Mouse (Mus musculus): Measurements from ENCODE around the gene Pla2g2f. TPM values are rescaled to one million over a fixed set of nuclear protein-coding genes. Genes with fewer than 3 reads are reported as not detected.

Gene Pla2g2f
- 0.01 and 0.02 TPM in 2 replicates for polyA plus RNA-seq (2012; rRNA removed)

DNA sequence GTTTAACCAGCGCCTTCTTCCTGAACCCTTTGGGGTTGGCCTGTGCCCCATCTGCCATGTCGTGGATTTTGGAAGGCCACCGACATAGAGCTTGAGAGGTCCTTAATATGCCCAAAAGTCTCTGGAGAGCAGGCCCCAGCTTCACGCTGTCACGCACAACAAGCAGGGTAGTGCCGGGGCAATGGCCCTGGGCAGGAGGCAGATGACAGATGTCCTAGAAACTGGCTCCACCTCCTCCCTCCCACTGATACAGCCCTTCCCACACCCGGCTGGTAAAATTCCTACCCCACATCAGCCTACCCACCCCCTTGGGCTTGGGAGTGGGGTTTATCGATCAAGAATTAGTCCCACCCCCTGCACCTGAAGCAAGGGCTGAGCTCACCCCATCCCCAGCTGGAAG is at the start of gene Pla2g2f:
Pla2g2f (minus strand) TSS at position 211 of the 400 bp plus-strand sequence.

DNA sequence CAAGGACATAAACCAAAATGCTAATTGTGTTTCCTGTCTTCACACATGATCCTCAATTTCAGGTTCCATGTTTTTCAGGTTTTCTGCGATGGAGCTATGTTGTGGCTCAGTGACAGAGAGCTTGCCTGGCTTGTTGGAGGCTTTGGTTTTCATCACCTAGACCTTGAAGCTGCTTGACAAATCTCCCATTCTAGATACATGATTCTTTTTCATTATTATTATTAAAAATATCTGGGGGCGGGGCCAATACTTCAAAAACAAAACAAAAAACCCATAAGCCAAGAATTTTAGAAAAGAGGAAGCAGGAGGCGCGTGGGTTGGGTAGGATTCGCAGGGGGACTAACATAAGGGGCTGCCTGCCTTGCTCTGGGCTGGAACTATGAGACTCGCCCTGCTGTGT is 18.0 kb upstream of the Pla2g2f start, which contains the start of gene Pla2g2d:
Pla2g2d (plus strand) TSS at position 301 of the 400 bp plus-strand sequence.

DNA sequence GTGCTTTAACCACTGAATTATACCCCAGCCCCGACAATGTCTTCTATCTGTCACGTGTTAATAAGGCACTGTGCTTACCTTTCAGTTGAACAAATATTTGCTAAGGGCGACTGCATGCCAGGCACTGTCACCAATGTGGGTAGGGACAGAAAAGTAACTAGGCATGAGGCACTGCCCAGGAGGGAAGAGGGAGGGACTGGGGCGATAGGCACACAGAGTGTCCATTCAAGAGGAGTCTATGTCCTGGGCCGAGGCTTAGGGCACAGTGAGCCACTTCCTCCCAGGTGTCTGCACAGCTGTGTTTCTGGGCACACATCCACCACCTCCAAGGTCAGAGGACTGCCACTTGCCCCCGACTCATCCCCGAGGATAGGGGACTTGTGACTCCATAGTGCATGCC is 20.4 kb downstream of the Pla2g2f start, which contains the start of gene Ubxn10:
Ubxn10 (minus strand) TSS at position 137 of the 400 bp plus-strand sequence.

DNA sequence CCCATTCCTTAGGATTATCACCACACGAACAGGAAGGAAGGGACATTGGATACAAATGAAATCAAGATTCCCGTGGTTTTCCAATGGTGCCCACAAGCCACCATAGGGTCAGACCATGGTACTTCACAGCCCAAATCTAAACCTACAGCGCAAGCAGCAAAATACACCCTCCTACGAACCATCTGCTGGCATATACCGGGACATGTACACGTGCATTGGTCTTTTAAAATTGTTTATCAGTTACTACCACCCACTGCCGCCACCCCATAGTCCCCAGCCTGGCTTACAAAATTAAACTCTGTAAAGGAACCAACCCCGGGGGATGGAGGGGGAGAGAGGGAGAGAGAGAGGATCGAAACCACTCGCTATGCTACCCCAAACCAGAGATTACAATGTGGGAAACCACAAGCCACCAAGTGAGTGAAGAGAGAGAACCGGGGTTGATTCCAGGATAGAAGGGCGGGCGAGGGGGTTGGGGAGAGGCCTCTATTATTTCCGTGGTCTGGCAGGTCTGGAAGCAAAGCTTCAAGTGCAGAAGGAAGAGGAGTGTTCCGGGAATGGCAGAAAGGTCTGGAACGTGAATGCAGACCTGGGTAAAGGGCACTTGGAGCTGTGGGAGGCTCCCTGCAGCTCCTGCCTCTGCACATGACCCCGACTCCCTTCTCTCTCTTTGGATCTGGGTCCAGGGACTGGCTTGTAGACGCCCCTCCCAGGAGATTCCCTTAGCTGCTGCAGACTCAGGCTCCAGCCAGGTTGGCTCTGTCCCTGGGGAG is 32.9 kb downstream of the Pla2g2f start, which contains the start of gene Pla2g2c:
Pla2g2c (plus strand) TSS at position 439 of the 773 bp plus-strand sequence.

Other genes starting within 250 kb of the Pla2g2f start
- gene Vwa5b1, start 121.7 kb downstream of the Pla2g2f start, polyA plus RNA-seq (2012; rRNA removed), result not detected in 2 replicates
- 0.02 TPM in 1 of 2 replicates, not detected in the other for gene Pla2g2c, start 32.8 kb downstream of the Pla2g2f start, polyA plus RNA-seq (2012; rRNA removed)
- gene Ubxn10, start 20.5 kb downstream of the Pla2g2f start, polyA plus RNA-seq (2012; rRNA removed), result 0.06 and 0.10 TPM in 2 replicates
- 0.05 and 0.06 TPM in 2 replicates for gene Pla2g2d, start 18.1 kb upstream of the Pla2g2f start, polyA plus RNA-seq (2012; rRNA removed)
- 0.05 TPM in 1 of 2 replicates, not detected in the other for gene Pla2g5, start 105.9 kb upstream of the Pla2g2f start, polyA plus RNA-seq (2012; rRNA removed)
- gene Gm13030, start 116.3 kb upstream of the Pla2g2f start, polyA plus RNA-seq (2012; rRNA removed), result not detected in 2 replicates
- gene Pla2g2e, start 120.3 kb upstream of the Pla2g2f start, polyA plus RNA-seq (2012; rRNA removed), result not detected in 2 replicates
- 1.6 and 2.1 TPM in 2 replicates for gene Otud3, start 156.3 kb upstream of the Pla2g2f start, polyA plus RNA-seq (2012; rRNA removed)
- gene Rnf186, start 209.5 kb upstream of the Pla2g2f start, polyA plus RNA-seq (2012; rRNA removed), result 1.5 and 2.1 TPM in 2 replicates
- gene Tmco4, start 215.3 kb upstream of the Pla2g2f start, polyA plus RNA-seq (2012; rRNA removed), result 4.7 and 4.8 TPM in 2 replicates

Measured in liver, embryonic 18 days (tissue).